Mouse (Mus musculus) midbrain, embryonic 11.5 days (tissue): ENCODE measurements at regions not wholly inside any gene's neighbourhood (a gene's known extent, or its start where the extent isn't known, plus 50 kb on each side); places are given as distances from the start of the nearest gene placed in this dataset.

ENCODE experiments used
- ATAC-seq: fragments of 200-750 bp; cut with Nextera tagmentation; 2 replicates; pipeline ENCODE4 v1.8.0; 2017; ENCODE audit warnings: moderate TSS enrichment, moderate library complexity; ENCODE audit not compliant: low FRiP score
- DNase-seq: peaks from one replicate; pipeline ENCODE4 v3.0.0; 2015; ENCODE audit warnings: low spot score; ENCODE audit errors: missing footprints
- H3K27ac ChIP-seq: fragments of 300-500 bp; sonication (generic); 2 replicates; pipeline ENCODE4 v1.5.1; 2014; ENCODE audit warnings: low read depth, low read length
- H3K27me3 ChIP-seq: fragments of 300-500 bp; sonication (generic); 2 replicates; pipeline ENCODE4 v1.6.1; 2014; ENCODE audit warnings: mild to moderate bottlenecking, low read length, moderate library complexity, mixed read lengths; ENCODE audit not compliant: control insufficient read depth, insufficient read depth
- H3K36me3 ChIP-seq: fragments of 300-500 bp; sonication (generic); 2 replicates; pipeline ENCODE4 v1.6.1; 2014; ENCODE audit warnings: mild to moderate bottlenecking, low read length, moderate library complexity, mixed read lengths; ENCODE audit not compliant: control insufficient read depth, insufficient read depth
- H3K4me1 ChIP-seq: fragments of 300-500 bp; sonication (generic); 2 replicates; pipeline ENCODE4 v1.6.1; 2014; ENCODE audit warnings: low read length; ENCODE audit not compliant: control insufficient read depth, insufficient read depth
- H3K4me2 ChIP-seq: fragments of 300-500 bp; sonication (generic); 2 replicates; pipeline ENCODE4 v1.6.1; 2014; ENCODE audit warnings: mild to moderate bottlenecking, moderate library complexity
- H3K4me3 ChIP-seq: fragments of 300-500 bp; sonication (generic); 2 replicates; pipeline ENCODE4 v1.5.1; 2014; ENCODE audit warnings: low read depth, low read length
- H3K9ac ChIP-seq: fragments of 300-500 bp; sonication (generic); 2 replicates; pipeline ENCODE4 v1.6.1; 2014; ENCODE audit warnings: low read length
- H3K9me3 ChIP-seq: fragments of 300-500 bp; sonication (generic); 2 replicates; pipeline ENCODE4 v1.6.1; 2016; ENCODE audit warnings: low read length; ENCODE audit not compliant: control insufficient read depth
- WGBS: fragments of 180-500 bp; shearing (Covaris S2); extraction: QIAGEN DNeasy Blood & Tissue Kit; methylation state at CpG from one replicate; pipeline ENCODE4 v1.1.7; 2014; 5-methylcytosine and 5-hydroxymethylcytosine counted together

- no peak overlapping the region for H3K4me2 ChIP-seq
These were observed 65.9 kb downstream of the Cdr1 start for GRCm38 (mm10) chrX:61119499-61119898.

GRCm38 (mm10) chrX:61117368-61117767, 68.0 kb downstream of the Cdr1 start:
- H3K27ac ChIP-seq, result no peak overlapping the region
- no peak overlapping the region for H3K9ac ChIP-seq
- no peaks in the 10 kb centered on the region for H3K9me3 ChIP-seq
- peak overlapping the region; percentile 13 for H3K4me2 ChIP-seq
- no peaks in the 10 kb centered on the region for H3K36me3 ChIP-seq
- no peak overlapping the region for H3K4me3 ChIP-seq
- WGBS, result 74% methylated on average over 4 of the region's 4 CpGs
- ATAC-seq (no peak), DNase-seq (no peak)
- H3K4me1 ChIP-seq, result no peaks in the 10 kb centered on the region
- no peaks in the 10 kb centered on the region for H3K27me3 ChIP-seq

More at GRCm38 (mm10) chrX:61119499-61119898, 65.9 kb downstream of the Cdr1 start:
- no peak overlapping the region for H3K27ac ChIP-seq
- H3K4me3 ChIP-seq, result no peak overlapping the region
- DNase-seq (no peak), ATAC-seq (peak; percentile 46; the same call in 1 of the 2 replicates)
- H3K4me1 ChIP-seq, result no peaks in the 10 kb centered on the region
- H3K36me3 ChIP-seq, result no peaks in the 10 kb centered on the region
- H3K9me3 ChIP-seq, result no peaks in the 10 kb centered on the region
- H3K27me3 ChIP-seq, result no peaks in the 10 kb centered on the region
- WGBS, result 57% methylated on average over 6 of the region's 6 CpGs
- H3K9ac ChIP-seq, result no peak overlapping the region

- ATAC-seq (peak; percentile 85; the same call in 1 of the 2 replicates), DNase-seq (peak; percentile 92)
- 25% methylated on average over 10 of the region's 10 CpGs for WGBS
- Histone ChIP-seq H3K27me3 (no peaks in the 10 kb centered on the region), H3K4me2 (peak overlapping the region; percentile 28), H3K9me3 (no peaks in the 10 kb centered on the region), H3K4me1 (no peaks in the 10 kb centered on the region), H3K9ac (no peak overlapping the region), H3K36me3 (no peaks in the 10 kb centered on the region), H3K27ac (no peak overlapping the region), H3K4me3 (peak overlapping the region; percentile 19)
These were observed 69.3 kb downstream of the Cdr1 start for GRCm38 (mm10) chrX:61116010-61116447.
